Mouse (Mus musculus): ENCODE measurements around the gene Stub1. TPM values are rescaled to one million over a fixed set of nuclear protein-coding genes. Genes with fewer than 3 reads are reported as not detected.

Gene Stub1
- polyA plus RNA-seq, 1 experiment from 2014 or later = 314 TPM

DNA sequence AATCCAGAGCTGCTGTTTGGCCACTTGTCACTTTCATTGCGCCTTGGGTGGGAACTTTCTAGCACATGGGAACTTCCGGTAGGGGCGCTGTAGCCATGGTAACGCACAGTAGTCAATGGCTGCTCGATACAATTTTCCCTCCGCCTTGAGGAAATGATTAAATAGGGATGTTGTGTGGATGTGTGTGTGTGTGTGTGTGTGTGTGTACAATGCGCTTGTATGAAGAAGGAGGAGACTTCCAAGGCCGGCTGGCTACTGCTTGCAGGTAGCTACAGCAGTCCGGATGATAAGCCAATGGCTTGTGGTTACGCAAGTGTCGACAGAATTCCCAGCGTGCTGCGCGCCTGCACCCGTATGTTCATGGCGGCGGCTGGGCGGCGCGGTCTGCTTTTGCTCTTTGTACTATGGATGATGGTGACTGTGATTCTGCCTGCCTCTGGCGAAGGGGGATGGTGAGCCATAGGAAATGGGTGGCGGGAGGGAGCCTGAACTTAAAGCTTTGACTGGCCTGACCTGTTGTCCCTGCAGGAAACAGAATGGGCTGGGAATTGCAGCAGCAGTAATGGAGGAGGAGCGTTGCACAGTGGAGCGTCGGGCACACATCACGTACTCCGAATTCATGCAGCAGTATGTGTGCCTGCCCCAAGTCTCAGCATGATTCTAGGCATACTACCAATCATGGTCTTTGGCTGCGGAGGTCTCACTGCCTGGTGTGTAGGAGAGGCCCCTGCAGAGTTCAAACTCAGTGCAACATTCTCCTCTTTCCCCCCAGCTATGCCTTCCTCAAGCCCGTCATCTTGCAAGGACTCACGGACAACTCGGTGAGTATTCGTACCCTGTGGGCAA lies 4.3 kb downstream of the Stub1 start, which contains the start of gene Jmjd8:
TSS of gene Jmjd8 (plus strand) at position 156 of the 846 bp plus-strand sequence.
- Histone ChIP-seq H3K4me3 (replicated peaks; ENCODE audit: low read length) (peak within 1 kb of the TSS; percentile 74), H3K4me2 (ENCODE audit: low read depth, low read length) (peak within 1 kb of the TSS; percentile 91), H3K27me3 (ENCODE audit: control insufficient read depth, insufficient read depth, low read length) (no peaks in the 10 kb centered on the region), H3K27ac (ENCODE audit: low read length) (peak within 1 kb of the TSS; percentile 93), H3K9me3 (replicated peaks; ENCODE audit: control insufficient read depth, low read length) (no peaks in the 10 kb centered on the region), H3K36me3 (ENCODE audit: control insufficient read depth, insufficient read depth, low read length) (peaks cover 23% of the 10 kb centered on the region), H3K9ac (ENCODE audit: low read length) (peak within 1 kb of the TSS; percentile 87), H3K4me1 (ENCODE audit: control insufficient read depth, insufficient read depth, low read length) (peaks cover 45% of the 10 kb centered on the region)
- under 1% methylated on average over 32 of the region's 32 CpGs for WGBS
- ATAC-seq (ENCODE audit: insufficient read depth, low FRiP score) = peak; percentile 21; the same call in 1 of the 2 replicates

DNA sequence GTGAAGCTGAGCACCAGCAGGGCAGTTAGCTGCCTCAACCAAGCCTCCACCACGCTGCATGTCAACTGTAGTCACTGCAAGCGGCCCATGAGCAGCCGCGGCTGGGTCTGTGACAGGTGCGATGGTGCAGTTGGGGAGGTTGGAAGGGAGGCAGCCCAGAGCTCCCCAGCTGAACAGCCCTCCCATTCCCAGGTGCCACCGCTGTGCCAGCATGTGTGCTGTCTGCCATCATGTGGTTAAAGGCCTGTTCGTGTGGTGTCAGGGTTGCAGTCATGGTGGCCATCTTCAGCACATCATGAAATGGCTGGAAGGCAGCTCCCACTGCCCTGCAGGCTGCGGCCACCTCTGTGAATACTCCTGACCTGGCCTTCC lies 5.0 kb downstream of the Stub1 start:
- Histone ChIP-seq H3K9me3 (replicated peaks; ENCODE audit: control insufficient read depth, low read length) (no peaks in the 10 kb centered on the region), H3K4me2 (ENCODE audit: low read depth, low read length) (peak overlapping the region; percentile 91), H3K27me3 (ENCODE audit: control insufficient read depth, insufficient read depth, low read length) (no peaks in the 10 kb centered on the region), H3K4me1 (ENCODE audit: control insufficient read depth, insufficient read depth, low read length) (peaks cover 44% of the 10 kb centered on the region), H3K27ac (ENCODE audit: low read length) (peak overlapping the region; percentile 93), H3K9ac (ENCODE audit: low read length) (peak overlapping the region; percentile 87), H3K4me3 (replicated peaks; ENCODE audit: low read length) (peak overlapping the region; percentile 74), H3K36me3 (ENCODE audit: control insufficient read depth, insufficient read depth, low read length) (peaks cover 23% of the 10 kb centered on the region)
- WGBS = 82% methylated on average over 8 of the region's 8 CpGs
- no peak for ATAC-seq (ENCODE audit: insufficient read depth, low FRiP score)

DNA sequence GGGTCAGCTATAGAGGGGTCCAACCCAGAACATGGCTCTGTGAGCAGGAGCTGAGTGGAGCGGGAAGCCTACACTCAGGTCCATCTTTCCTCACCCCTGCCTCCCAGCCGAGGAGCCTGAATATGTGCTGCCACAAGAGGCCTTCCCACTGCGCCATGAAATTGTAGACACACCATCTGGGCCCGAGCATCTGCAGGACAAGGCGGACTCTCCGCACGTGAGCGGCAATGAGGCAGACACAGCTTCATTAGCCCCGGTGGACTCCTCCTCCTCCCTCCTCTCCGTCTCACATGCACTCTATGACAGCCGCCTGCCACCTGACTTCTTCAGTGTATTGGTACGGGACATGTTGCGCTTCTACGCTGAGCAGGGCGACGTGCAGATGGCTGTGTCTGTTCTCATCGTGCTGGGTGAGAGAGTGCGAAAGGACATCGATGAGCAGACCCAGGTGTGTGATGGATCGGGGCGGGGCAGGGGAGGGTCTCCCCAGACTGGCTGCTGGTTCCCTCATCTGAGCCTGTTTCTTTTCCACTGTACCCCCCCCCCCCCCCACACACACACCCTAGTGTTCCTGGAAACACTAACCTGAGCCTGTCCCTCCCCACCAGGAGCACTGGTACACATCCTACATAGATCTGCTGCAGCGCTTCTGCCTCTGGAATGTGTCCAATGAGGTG lies 5.5 kb downstream of the Stub1 start:
- H3K9me3 ChIP-seq (replicated peaks; ENCODE audit: control insufficient read depth, low read length) = no peaks in the 10 kb centered on the region
- no peak overlapping the region for H3K4me3 ChIP-seq (replicated peaks; ENCODE audit: low read length)
- H3K27me3 ChIP-seq (ENCODE audit: control insufficient read depth, insufficient read depth, low read length) = no peaks in the 10 kb centered on the region
- no peak overlapping the region; the same call in 1 of the 2 replicates for H3K27ac ChIP-seq (ENCODE audit: low read length)
- no peak for ATAC-seq (ENCODE audit: insufficient read depth, low FRiP score)
- 91% methylated on average over 22 of the region's 22 CpGs for WGBS
- no peak overlapping the region for H3K4me2 ChIP-seq (ENCODE audit: low read depth, low read length)
- no peak overlapping the region for H3K9ac ChIP-seq (ENCODE audit: low read length)
- peaks cover 44% of the 10 kb centered on the region for H3K4me1 ChIP-seq (ENCODE audit: control insufficient read depth, insufficient read depth, low read length)
- peaks cover 23% of the 10 kb centered on the region for H3K36me3 ChIP-seq (ENCODE audit: control insufficient read depth, insufficient read depth, low read length)

DNA sequence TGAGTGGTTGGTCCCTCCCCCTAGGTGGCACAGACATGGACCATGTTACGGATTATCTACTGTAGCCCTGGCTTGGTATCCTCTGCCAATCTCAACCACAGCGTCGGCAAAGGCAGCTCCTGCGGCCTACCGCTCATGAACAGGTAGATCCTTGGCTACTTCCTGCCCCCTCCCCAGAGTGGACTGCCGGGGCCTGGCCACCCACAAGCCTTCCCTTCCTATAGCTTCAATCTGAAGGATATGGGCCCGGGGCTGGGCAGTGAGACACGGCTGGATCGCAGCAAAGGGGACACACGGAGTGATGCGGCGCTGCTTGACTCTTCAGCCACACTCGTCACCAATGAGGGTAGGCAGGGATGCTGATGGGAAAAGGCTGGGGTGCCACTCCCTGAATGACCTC lies 6.2 kb downstream of the Stub1 start:
- Histone ChIP-seq H3K4me3 (replicated peaks; ENCODE audit: low read length) (no peak overlapping the region), H3K4me2 (ENCODE audit: low read depth, low read length) (no peak overlapping the region), H3K27ac (ENCODE audit: low read length) (no peak overlapping the region), H3K36me3 (ENCODE audit: control insufficient read depth, insufficient read depth, low read length) (peaks cover 23% of the 10 kb centered on the region), H3K27me3 (ENCODE audit: control insufficient read depth, insufficient read depth, low read length) (0 out of 2 replicates have a peak, but pooled peaks cover 3% of the 10 kb centered on the region), H3K9me3 (replicated peaks; ENCODE audit: control insufficient read depth, low read length) (no peaks in the 10 kb centered on the region), H3K9ac (ENCODE audit: low read length) (no peak overlapping the region), H3K4me1 (ENCODE audit: control insufficient read depth, insufficient read depth, low read length) (peaks cover 43% of the 10 kb centered on the region)
- 94% methylated on average over 13 of the region's 13 CpGs for WGBS
- no peak for ATAC-seq (ENCODE audit: insufficient read depth, low FRiP score)

DNA sequence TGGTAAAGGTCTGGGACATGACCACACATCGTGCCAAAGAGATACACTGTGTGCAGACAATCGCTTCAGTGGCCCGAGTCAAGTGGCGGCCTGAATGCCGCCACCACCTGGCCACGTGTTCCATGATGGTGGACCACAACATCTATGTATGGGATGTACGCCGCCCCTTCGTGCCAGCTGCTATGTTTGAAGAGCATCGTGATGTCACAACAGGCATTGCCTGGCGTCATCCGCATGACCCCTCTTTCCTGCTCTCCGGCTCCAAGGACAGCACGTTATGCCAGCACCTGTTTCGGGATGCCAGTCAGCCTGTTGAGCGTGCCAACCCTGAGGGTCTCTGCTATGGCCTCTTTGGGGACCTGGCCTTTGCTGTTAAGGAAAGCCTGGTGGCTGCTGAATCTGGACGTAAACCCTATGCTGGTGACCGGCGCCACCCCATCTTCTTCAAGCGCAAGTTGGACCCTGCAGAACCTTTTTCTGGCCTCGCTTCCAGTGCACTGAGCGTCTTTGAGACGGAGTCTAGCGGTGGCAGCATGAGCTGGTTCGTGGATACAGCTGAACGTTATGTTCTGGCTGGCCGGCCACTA lies 7.1 kb downstream of the Stub1 start:
- no peak for ATAC-seq (ENCODE audit: insufficient read depth, low FRiP score)
- no peaks in the 10 kb centered on the region for H3K9me3 ChIP-seq (replicated peaks; ENCODE audit: control insufficient read depth, low read length)
- peaks cover 20% of the 10 kb centered on the region for H3K36me3 ChIP-seq (ENCODE audit: control insufficient read depth, insufficient read depth, low read length)
- peaks cover 35% of the 10 kb centered on the region for H3K4me1 ChIP-seq (ENCODE audit: control insufficient read depth, insufficient read depth, low read length)
- H3K27me3 ChIP-seq (ENCODE audit: control insufficient read depth, insufficient read depth, low read length) = peaks cover 3% of the 10 kb centered on the region; the same call in 1 of the 2 replicates
- no peak overlapping the region for H3K27ac ChIP-seq (ENCODE audit: low read length)
- no peak overlapping the region for H3K4me2 ChIP-seq (ENCODE audit: low read depth, low read length)
- no peak overlapping the region for H3K4me3 ChIP-seq (replicated peaks; ENCODE audit: low read length)
- WGBS = 93% methylated on average over 27 of the region's 27 CpGs
- H3K9ac ChIP-seq (ENCODE audit: low read length) = no peak overlapping the region

DNA sequence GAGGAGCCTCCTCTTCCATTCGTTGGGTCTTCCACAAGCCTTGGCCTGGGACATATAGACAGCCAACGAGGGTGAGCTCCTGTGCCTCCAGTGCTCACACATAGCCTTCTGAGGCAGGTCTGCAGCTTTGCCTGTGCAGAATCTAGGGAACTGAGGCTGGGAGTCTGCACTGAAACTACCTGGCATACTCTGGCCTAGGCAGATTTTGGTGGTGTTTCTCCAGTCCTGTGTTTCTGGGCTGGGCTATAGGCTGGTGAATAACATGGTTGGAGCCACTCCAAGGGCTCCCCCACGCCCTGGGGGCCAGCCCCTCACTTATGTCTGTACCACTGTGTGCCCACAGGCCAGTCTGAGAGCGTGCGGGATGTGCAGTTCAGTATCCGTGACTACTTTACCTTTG lies 7.9 kb downstream of the Stub1 start:
- WGBS = 86% methylated on average over 6 of the region's 6 CpGs
- peaks cover 27% of the 10 kb centered on the region for H3K4me1 ChIP-seq (ENCODE audit: control insufficient read depth, insufficient read depth, low read length)
- H3K4me2 ChIP-seq (ENCODE audit: low read depth, low read length) = no peak overlapping the region
- H3K36me3 ChIP-seq (ENCODE audit: control insufficient read depth, insufficient read depth, low read length) = peaks cover 12% of the 10 kb centered on the region; the same call in 1 of the 2 replicates
- peaks cover 3% of the 10 kb centered on the region; the same call in 1 of the 2 replicates for H3K27me3 ChIP-seq (ENCODE audit: control insufficient read depth, insufficient read depth, low read length)
- ATAC-seq (ENCODE audit: insufficient read depth, low FRiP score) = no peak
- H3K9me3 ChIP-seq (replicated peaks; ENCODE audit: control insufficient read depth, low read length) = no peaks in the 10 kb centered on the region
- no peak overlapping the region; the same call in 1 of the 2 replicates for H3K9ac ChIP-seq (ENCODE audit: low read length)
- H3K27ac ChIP-seq (ENCODE audit: low read length) = no peak overlapping the region
- no peak overlapping the region for H3K4me3 ChIP-seq (replicated peaks; ENCODE audit: low read length)

DNA sequence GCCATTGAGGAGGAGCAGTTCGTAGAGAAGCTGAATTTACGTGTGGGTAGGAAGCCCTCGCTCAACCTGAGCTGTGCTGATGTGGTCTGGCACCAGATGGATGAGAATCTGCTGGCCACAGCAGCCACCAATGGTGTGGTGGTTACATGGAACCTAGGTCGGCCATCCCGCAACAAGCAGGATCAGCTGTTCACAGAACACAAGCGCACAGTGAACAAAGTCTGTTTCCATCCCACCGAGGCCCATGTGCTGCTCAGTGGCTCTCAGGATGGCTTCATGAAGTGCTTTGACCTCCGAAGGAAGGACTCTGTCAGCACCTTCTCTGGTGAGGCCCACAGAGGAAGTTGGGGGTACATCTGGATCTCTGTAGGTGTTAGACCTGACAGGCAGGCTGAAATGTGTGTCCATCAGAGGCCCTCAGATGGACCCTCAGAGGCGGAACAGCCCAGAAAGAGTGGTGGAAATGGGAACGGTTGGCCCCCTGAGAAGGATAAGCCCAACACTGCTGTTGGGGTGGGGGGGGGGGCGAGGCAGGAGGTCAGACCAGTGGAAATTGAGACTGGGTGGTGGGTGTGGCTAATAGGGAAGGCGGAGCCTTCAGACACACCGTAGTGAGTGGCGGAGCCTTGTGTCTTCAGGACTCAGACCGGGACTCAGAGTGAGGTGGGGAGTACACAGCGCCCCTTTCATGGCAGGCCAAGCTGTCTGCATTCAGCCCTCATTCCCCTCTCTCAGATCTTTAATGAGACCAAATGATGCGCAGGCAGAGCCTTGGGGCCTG lies 8.7 kb downstream of the Stub1 start:
- peak overlapping the region; percentile 67 for H3K4me3 ChIP-seq (replicated peaks; ENCODE audit: low read length)
- H3K4me1 ChIP-seq (ENCODE audit: control insufficient read depth, insufficient read depth, low read length) = peaks cover 20% of the 10 kb centered on the region
- no peak overlapping the region for H3K27ac ChIP-seq (ENCODE audit: low read length)
- no peaks in the 10 kb centered on the region for H3K9me3 ChIP-seq (replicated peaks; ENCODE audit: control insufficient read depth, low read length)
- H3K9ac ChIP-seq (ENCODE audit: low read length) = peak overlapping the region; percentile 83
- peaks cover 8% of the 10 kb centered on the region for H3K27me3 ChIP-seq (ENCODE audit: control insufficient read depth, insufficient read depth, low read length)
- 66% methylated on average over 16 of the region's 17 CpGs for WGBS
- H3K4me2 ChIP-seq (ENCODE audit: low read depth, low read length) = peak overlapping the region; percentile 92
- no peak for ATAC-seq (ENCODE audit: insufficient read depth, low FRiP score)
- 0 out of 2 replicates have a peak, but pooled peaks cover 12% of the 10 kb centered on the region for H3K36me3 ChIP-seq (ENCODE audit: control insufficient read depth, insufficient read depth, low read length)

DNA sequence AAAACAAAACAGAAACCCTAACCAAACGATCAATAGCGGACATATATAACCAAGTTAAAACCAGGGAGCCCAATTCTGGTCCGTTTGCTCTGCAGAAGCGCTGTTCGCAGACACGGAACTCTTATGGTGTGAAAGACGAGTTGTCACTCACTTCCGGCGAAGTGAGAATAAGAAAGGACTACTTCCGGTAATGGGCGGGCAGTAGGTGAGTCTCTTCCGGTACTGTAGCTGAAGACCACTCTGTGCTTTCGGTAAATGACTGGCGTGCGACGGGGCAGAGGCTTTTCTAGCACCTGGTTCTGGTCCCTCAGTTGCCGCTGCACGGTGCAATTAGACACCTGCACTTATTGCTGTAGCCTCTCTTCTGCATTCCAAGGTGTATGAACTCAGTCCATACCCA lies 9.8 kb downstream of the Stub1 start, which contains the start of gene Wdr24:
TSS of gene Wdr24 (plus strand) at position 176 of the 400 bp plus-strand sequence.
- H3K4me1 ChIP-seq (ENCODE audit: control insufficient read depth, insufficient read depth, low read length) = peaks cover 22% of the 10 kb centered on the region
- WGBS = 1% methylated on average over 18 of the region's 18 CpGs
- H3K9me3 ChIP-seq (replicated peaks; ENCODE audit: control insufficient read depth, low read length) = no peaks in the 10 kb centered on the region
- H3K4me3 ChIP-seq (replicated peaks; ENCODE audit: low read length) = peak within 1 kb of the TSS; percentile 67
- peaks cover 17% of the 10 kb centered on the region for H3K27me3 ChIP-seq (ENCODE audit: control insufficient read depth, insufficient read depth, low read length)
- peak within 1 kb of the TSS; percentile 51 for H3K27ac ChIP-seq (ENCODE audit: low read length)
- 0 out of 2 replicates have a peak, but pooled peaks cover 12% of the 10 kb centered on the region for H3K36me3 ChIP-seq (ENCODE audit: control insufficient read depth, insufficient read depth, low read length)
- peak within 1 kb of the TSS; percentile 83 for H3K9ac ChIP-seq (ENCODE audit: low read length)
- peak within 1 kb of the TSS; percentile 92 for H3K4me2 ChIP-seq (ENCODE audit: low read depth, low read length)
- ATAC-seq (ENCODE audit: insufficient read depth, low FRiP score) = peak; percentile 53

All from stomach, embryonic 16.5 days (tissue).